In the genomic region with DNA sequence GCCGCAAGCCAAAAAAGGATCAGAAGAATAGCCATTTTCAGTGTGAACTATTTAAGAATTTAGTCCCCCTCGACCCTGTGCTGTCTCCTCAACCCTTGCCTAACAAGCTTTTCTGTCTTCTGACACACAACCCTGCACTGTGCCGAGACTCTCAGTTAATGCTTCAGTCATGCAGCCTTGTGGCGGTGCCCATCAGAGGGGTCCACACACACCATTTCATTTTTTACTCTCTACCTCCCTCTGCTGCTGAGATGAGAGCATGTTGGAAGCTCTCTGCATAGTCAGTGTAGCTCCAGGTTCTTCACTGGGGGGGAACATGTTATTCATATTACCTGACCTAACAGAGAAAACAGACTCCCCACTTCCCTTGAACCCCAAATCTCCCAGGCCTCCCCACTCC, we compare ENCODE assay signal across 7 mouse cellular contexts. TPM values are rescaled to one million over a fixed set of nuclear protein-coding genes. Genes with fewer than 3 reads are reported as not detected.
A peak's percentile ranks its signal among the peaks of the same experiment; 100 is the strongest.
DNase-seq lines count a peak whose midpoint lies in the region; ATAC-seq and TF ChIP-seq lines count a peak whose summit lies in the region.

No protein-coding gene starts in this region.

- no peaks in the 10 kb centered on the region for H3K9me3 ChIP-seq in hindbrain, embryonic 10.5 days
- no peaks in the 10 kb centered on the region for H3K9me3 ChIP-seq in neural tube, embryonic 14.5 days (ENCODE audit: control insufficient read depth, low read length)

- no peak overlapping the region for H3K4me3 ChIP-seq in hindbrain, embryonic 10.5 days
- H3K4me3 ChIP-seq in neural tube, embryonic 14.5 days (ENCODE audit: low read depth, low read length) = no peak overlapping the region

- TF ChIP-seq POLR2A in brain, embryonic 14.5 days (IDR thresholded peaks at IDR 0.05; ENCODE audit: borderline replicate concordance, extremely low read depth, insufficient read depth, insufficient read length, poor library complexity, severe bottlenecking) = no peak

- WGBS in hindbrain, embryonic 10.5 days = 66% methylated on average over 4 of the region's 4 CpGs
- WGBS in neural tube, embryonic 14.5 days = 56% methylated on average over 4 of the region's 4 CpGs

- no peak overlapping the region for H3K4me2 ChIP-seq in neural tube, embryonic 14.5 days (ENCODE audit: low read depth, low read length)

- no peak overlapping the region for H3K27ac ChIP-seq in hindbrain, embryonic 10.5 days
- no peak overlapping the region for H3K27ac ChIP-seq in neural tube, embryonic 14.5 days (ENCODE audit: low read depth, low read length)

- DNase-seq in left cerebral cortex, postnatal 4 days = peak; percentile 34
- no peak for DNase-seq in left cerebral cortex, adult 11 months (ENCODE audit: low spot score)
- DNase-seq in brain, embryonic 14.5 days (ENCODE audit: low read depth) = peak; percentile 68
- peak; percentile 20 for DNase-seq in hindbrain, embryonic 10.5 days (ENCODE audit: low spot score)
- DNase-seq in testis, postnatal 10 days (ENCODE audit: low spot score) = no peak
- DNase-seq in cerebellum, postnatal 25 days = no peak

- intact Hi-C loops in left cerebral cortex, postnatal 4 days (cut with DNase I) = loop anchor here (5.0 kb wide), 1 partner anchor 84 kb away; no protein-coding TSS in a partner anchor

- TF ChIP-seq CTCF in brain, embryonic 14.5 days (IDR thresholded peaks at IDR 0.05; ENCODE audit: borderline replicate concordance, extremely low read depth, insufficient read depth, insufficient read length) = peak; percentile 56; the same call in 1 of the 2 replicates

- H3K9ac ChIP-seq in neural tube, embryonic 14.5 days (replicated peaks; ENCODE audit: low read depth, low read length) = no peak overlapping the region

- peaks cover 20% of the 10 kb centered on the region for H3K36me3 ChIP-seq in hindbrain, embryonic 10.5 days
- no peaks in the 10 kb centered on the region for H3K36me3 ChIP-seq in neural tube, embryonic 14.5 days (ENCODE audit: control insufficient read depth, insufficient read depth, low read length)

- peak; percentile 68; the same call in 1 of the 2 replicates for ATAC-seq in neural tube, embryonic 14.5 days (ENCODE audit: low read depth)

- peaks cover 27% of the 10 kb centered on the region for H3K27me3 ChIP-seq in hindbrain, embryonic 10.5 days (ENCODE audit: insufficient read depth, poor library complexity, severe bottlenecking)
- no peaks in the 10 kb centered on the region for H3K27me3 ChIP-seq in neural tube, embryonic 14.5 days (ENCODE audit: control insufficient read depth, insufficient read depth, low read length)

- peaks cover 40% of the 10 kb centered on the region for H3K4me1 ChIP-seq in hindbrain, embryonic 10.5 days (replicated peaks)
- H3K4me1 ChIP-seq in neural tube, embryonic 14.5 days (ENCODE audit: control insufficient read depth, insufficient read depth, low read length) = 0 out of 2 replicates have a peak, but pooled peaks cover 3% of the 10 kb centered on the region

RNA-seq across cellular contexts. Expression of a gene that starts 27.8 kb away (rescaled TPM):
- 10 to 100 TPM; 24.3 to 27.2 TPM for total RNA-seq in left cerebral cortex, postnatal 4 days (2021)
- 8.9 and 14.8 TPM in 2 replicates for polyA plus RNA-seq in brain, embryonic 14.5 days (2012; rRNA removed)
- polyA plus RNA-seq in hindbrain, embryonic 10.5 days (2016; fragmentation: Nextera tagmentation; extraction: Ambion mirVana) = 10.2 and 11.6 TPM in 2 replicates
- 14.0 and 14.2 TPM in 2 replicates for polyA plus RNA-seq in neural tube, embryonic 14.5 days (2014; fragmentation: Nextera tagmentation; extraction: Ambion mirVana)

Comparison
In these comparisons a context has a peak if more than half of its experiments do, and no peak if none do; other contexts are left out.
1. DNase-seq: peak in left cerebral cortex, postnatal 4 days (single experiment), brain, embryonic 14.5 days (single experiment) and hindbrain, embryonic 10.5 days (single experiment); none in left cerebral cortex, adult 11 months (single experiment), testis, postnatal 10 days (single experiment) and cerebellum, postnatal 25 days (0 of 2).